ENCODE assay signal across 24 mouse cellular contexts in genomic region chr2:126086187-126086586, GRCm38 (mm10). TPM values are rescaled to one million over a fixed set of nuclear protein-coding genes. Genes with fewer than 3 reads are reported as not detected.
DNase-seq lines count a peak whose midpoint lies in the region; ATAC-seq lines count a peak whose summit lies in the region.
"Had no signal": no experiment of that assay in that cellular context is flagged by ENCODE, and none has a peak within 500 bp of the region (broad histone marks: within the 10 kb centered on the region; RNA-seq: fewer than 3 reads in every experiment).

No protein-coding gene starts in this region.

- peak overlapping the region; percentile 43 for H3K4me2 ChIP-seq in heart, embryonic 14.5 days (ENCODE audit: low read length)
- H3K4me2 ChIP-seq in intestine, embryonic 15.5 days (replicated peaks) = no peak overlapping the region
- H3K4me2 ChIP-seq: forebrain, embryonic 13.5 days; hindbrain, embryonic 14.5 days; kidney, embryonic 15.5 days had no signal

- intact Hi-C loops in heart, postnatal 25 days (cut with DNase I) = no loop called here
- intact Hi-C loops in heart, postnatal 36 days (cut with DNase I) = loop anchor here (5.0 kb wide), 1 partner anchor 49 kb away; no protein-coding TSS in a partner anchor
- intact Hi-C loops in heart, postnatal 14 days (cut with DNase I) = no loop called here
- intact Hi-C loops in heart, postnatal 10 days (cut with DNase I) = no loop called here

- no peaks in the 10 kb centered on the region for H3K36me3 ChIP-seq in heart, embryonic 14.5 days (ENCODE audit: control insufficient read depth, insufficient read depth, low read length)
- H3K36me3 ChIP-seq in intestine, embryonic 15.5 days = no peaks in the 10 kb centered on the region
- H3K36me3 ChIP-seq: forebrain, embryonic 10.5 days; kidney, embryonic 15.5 days had no signal

- H3K9me3 ChIP-seq in heart, embryonic 14.5 days (ENCODE audit: control insufficient read depth, low read length) = no peaks in the 10 kb centered on the region
- no peaks in the 10 kb centered on the region for H3K9me3 ChIP-seq in intestine, embryonic 15.5 days
- H3K9me3 ChIP-seq: forebrain, embryonic 10.5 days; forebrain, embryonic 13.5 days; kidney, embryonic 15.5 days had no signal

- no peak for ATAC-seq in heart, embryonic 14.5 days (ENCODE audit: insufficient number of reproducible peaks, insufficient read depth, low FRiP score, low read depth)
- no peak for ATAC-seq in intestine, embryonic 15.5 days
- ATAC-seq: activated CD4-positive, CD25-positive, alpha-beta regulatory T cell, adult 4 months; forebrain, embryonic 13.5 days; forebrain, embryonic 16.5 days had no signal

- H3K4me3 ChIP-seq in heart, embryonic 14.5 days (ENCODE audit: control insufficient read depth in 1 of 2, insufficient read depth in 1 of 2, low read depth in 1 of 2, low read length in 2 of 2) = no peak overlapping the region
- H3K4me3 ChIP-seq in intestine, embryonic 15.5 days (replicated peaks) = no peak overlapping the region
- H3K4me3 ChIP-seq: forebrain, embryonic 10.5 days; forebrain, embryonic 13.5 days; kidney, embryonic 15.5 days had no signal

- no peak overlapping the region for H3K9ac ChIP-seq in heart, embryonic 14.5 days (ENCODE audit: low read length)
- no peak overlapping the region for H3K9ac ChIP-seq in intestine, embryonic 15.5 days
- H3K9ac ChIP-seq: forebrain, embryonic 13.5 days; hindbrain, embryonic 14.5 days; kidney, embryonic 15.5 days had no signal

- peak; percentile 95 for DNase-seq in heart, adult 11 months
- DNase-seq in heart, postnatal 25 days (ENCODE audit: low spot score) = no peak
- peak; percentile 40 to 59 for DNase-seq in heart, adult 9 months (ENCODE audit: low spot score in 2 of 2)
- DNase-seq in heart, postnatal 36 days = no peak
- no peak for DNase-seq in heart, postnatal 14 days
- peak; percentile 15 to 26 for DNase-seq in heart, postnatal 10 days
- DNase-seq: adrenal gland, adult 8-10 months; adrenal gland, postnatal 25 days; cerebellum, adult 18-20 months; cerebellum, adult 9-10 months; cerebellum, postnatal 14 days; gastrocnemius, postnatal 10 days; gastrocnemius, postnatal 36 days; kidney, adult 11 months; kidney, adult 8-10 months had no signal

- H3K4me1 ChIP-seq in heart, embryonic 14.5 days (ENCODE audit: control insufficient read depth in 2 of 2, insufficient read depth in 2 of 2, low read length in 2 of 2) = peaks cover 2 to 5% of the 10 kb centered on the region in 2 experiments; a peak in 2 of 4 replicates
- no peaks in the 10 kb centered on the region for H3K4me1 ChIP-seq in intestine, embryonic 15.5 days (replicated peaks)
- H3K4me1 ChIP-seq: forebrain, embryonic 13.5 days; kidney, embryonic 15.5 days had no signal

- no peaks in the 10 kb centered on the region for H3K27me3 ChIP-seq in heart, embryonic 14.5 days (ENCODE audit: control insufficient read depth, insufficient read depth, low read length)
- H3K27me3 ChIP-seq in intestine, embryonic 15.5 days (replicated peaks) = no peaks in the 10 kb centered on the region
- H3K27me3 ChIP-seq: forebrain, embryonic 13.5 days; kidney, embryonic 15.5 days had no signal

- 46% methylated on average over 8 of the region's 8 CpGs for WGBS in heart, embryonic 14.5 days
- WGBS in intestine, embryonic 15.5 days = 80% methylated on average over 8 of the region's 8 CpGs

- H3K27ac ChIP-seq in heart, embryonic 14.5 days (replicated peaks in 1 of 2; ENCODE audit: control insufficient read depth in 1 of 2, insufficient read depth in 1 of 2, low read depth in 2 of 2, low read length in 2 of 2) = no peak overlapping the region
- H3K27ac ChIP-seq in intestine, embryonic 15.5 days = no peak overlapping the region
- H3K27ac ChIP-seq: forebrain, embryonic 10.5 days; forebrain, embryonic 13.5 days; hindbrain, embryonic 14.5 days; kidney, embryonic 15.5 days had no signal

RNA-seq across cellular contexts. Expression of gene Fgf7, which starts 51.7 kb away (rescaled TPM):
- 1 to 10 TPM; 1.5 to 1.7 TPM for total RNA-seq in heart, postnatal 25 days (2021)
- total RNA-seq in heart, postnatal 36 days (2021) = 1 to 10 TPM; 1.7 to 1.8 TPM
- 0.50 and 0.57 TPM in 2 replicates for polyA plus RNA-seq in heart, embryonic 14.5 days (2014; fragmentation: Nextera tagmentation; extraction: Ambion mirVana)
- total RNA-seq in heart, postnatal 14 days (2021) = 1 to 10 TPM in 1 of 2 experiments, under 1 TPM in 1; 0.59 to 1.2 TPM
- under 1 TPM; 0.64 to 0.81 TPM for total RNA-seq in heart, postnatal 10 days (2021)
- polyA plus RNA-seq in intestine, embryonic 15.5 days (2015; fragmentation: Nextera tagmentation; extraction: Ambion mirVana) = 0.38 and 0.49 TPM in 2 replicates
- total RNA-seq: granulocyte monocyte progenitor cell, adult 5-6 weeks had no signal

Comparison
In these comparisons a context has a peak if more than half of its experiments do, and no peak if none do; other contexts are left out.
1. DNase-seq: peak in heart, adult 11 months (single experiment), heart, adult 9 months (2 of 2) and heart, postnatal 10 days (2 of 2); none in heart, postnatal 25 days (single experiment), heart, postnatal 36 days (0 of 2) and heart, postnatal 14 days (0 of 2).